Mouse (Mus musculus): Measurements from ENCODE around the gene Zfp410.

DNA sequence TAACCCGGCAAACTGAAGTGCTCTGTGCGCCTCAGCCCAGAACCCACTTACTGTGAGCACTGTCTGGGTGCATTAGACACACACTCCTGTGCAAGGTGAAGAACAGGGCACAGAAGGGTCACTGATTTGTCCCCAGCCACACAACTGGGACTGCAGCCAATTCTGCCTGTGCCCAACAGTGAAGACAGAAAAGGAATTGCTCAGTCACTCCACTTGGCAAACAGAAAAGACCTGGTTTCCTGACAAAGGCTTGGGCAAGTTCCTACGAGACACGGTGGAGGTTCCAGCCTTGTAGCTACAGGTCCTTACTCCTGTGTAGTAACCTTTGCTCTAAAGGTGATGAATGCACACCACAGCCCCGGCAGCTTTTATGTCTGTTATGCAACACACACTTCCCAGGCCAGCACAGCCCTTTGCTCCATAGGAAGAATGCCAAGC, 68.0 kb downstream of the Zfp410 start:
- TF ChIP-seq CTCF (IDR thresholded peaks at IDR 0.05; ENCODE audit: low read depth, low read length) (no peak), POLR2A (IDR thresholded peaks at IDR 0.05; ENCODE audit: borderline replicate concordance, low read depth, low read length) (no peak)
